Mouse (Mus musculus): ENCODE measurements at regions not wholly inside any gene's neighbourhood (a gene's known extent, or its start where the extent isn't known, plus 50 kb on each side); places are given as distances from the start of the nearest gene placed in this dataset.

DNA sequence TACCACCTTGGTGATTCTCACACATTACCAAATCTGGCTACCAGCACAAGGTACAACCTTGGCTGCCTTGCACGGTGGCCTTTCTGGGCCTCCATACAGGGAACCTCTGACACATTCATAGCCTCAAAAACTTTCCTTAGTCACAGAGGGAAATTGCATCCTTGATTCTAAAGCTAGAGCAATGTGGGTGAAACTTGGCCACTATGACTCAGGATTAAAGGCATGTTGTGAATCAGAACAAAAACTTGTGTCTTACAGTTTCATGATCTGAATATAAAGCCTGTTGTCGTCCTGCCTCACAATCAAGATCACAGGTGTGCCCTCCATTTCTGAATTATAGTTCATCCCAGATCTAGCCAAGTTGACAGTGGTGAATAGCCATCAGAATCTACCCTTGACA, 80.8 kb upstream of the Fshr start:
- 82% methylated on average over 2 of the region's 2 CpGs for WGBS
- H3K4me3 ChIP-seq: no peak overlapping the region
- no peaks in the 10 kb centered on the region for H3K9me3 ChIP-seq
- H3K4me2 ChIP-seq: no peak overlapping the region
- no peaks in the 10 kb centered on the region for H3K4me1 ChIP-seq
- H3K9ac ChIP-seq: no peak overlapping the region
- no peak overlapping the region for H3K27ac ChIP-seq
- ATAC-seq (ENCODE audit: insufficient number of reproducible peaks, low FRiP score, low TSS enrichment, low read depth): no peak
- H3K36me3 ChIP-seq: no peaks in the 10 kb centered on the region
- no peaks in the 10 kb centered on the region for H3K27me3 ChIP-seq

DNA sequence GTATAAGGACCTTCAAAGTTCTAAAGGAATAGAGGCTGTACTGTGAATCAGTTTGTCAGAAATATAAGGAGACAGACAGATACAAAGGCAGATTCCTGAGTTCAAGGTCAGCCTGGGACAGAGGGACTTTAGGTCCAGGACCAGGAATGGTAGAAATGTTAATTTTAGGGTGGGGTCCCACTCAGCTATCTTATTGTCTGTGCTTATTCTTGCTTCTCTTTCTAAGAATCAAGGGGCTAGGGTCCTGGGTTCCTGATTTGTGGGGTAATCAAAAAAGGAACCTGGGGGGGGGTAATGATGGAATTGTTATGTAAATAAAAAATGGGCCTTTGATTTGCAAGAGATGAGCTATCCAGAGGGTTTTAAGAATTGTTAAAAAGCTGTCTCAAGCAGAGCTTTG, 71.7 kb upstream of the Fshr start:
- Histone ChIP-seq H3K9ac (no peak overlapping the region), H3K36me3 (no peaks in the 10 kb centered on the region), H3K27me3 (no peaks in the 10 kb centered on the region), H3K4me1 (no peaks in the 10 kb centered on the region), H3K4me2 (no peak overlapping the region), H3K9me3 (no peaks in the 10 kb centered on the region), H3K27ac (no peak overlapping the region), H3K4me3 (no peak overlapping the region)
- no peak for ATAC-seq (ENCODE audit: insufficient number of reproducible peaks, low FRiP score, low TSS enrichment, low read depth)

DNA sequence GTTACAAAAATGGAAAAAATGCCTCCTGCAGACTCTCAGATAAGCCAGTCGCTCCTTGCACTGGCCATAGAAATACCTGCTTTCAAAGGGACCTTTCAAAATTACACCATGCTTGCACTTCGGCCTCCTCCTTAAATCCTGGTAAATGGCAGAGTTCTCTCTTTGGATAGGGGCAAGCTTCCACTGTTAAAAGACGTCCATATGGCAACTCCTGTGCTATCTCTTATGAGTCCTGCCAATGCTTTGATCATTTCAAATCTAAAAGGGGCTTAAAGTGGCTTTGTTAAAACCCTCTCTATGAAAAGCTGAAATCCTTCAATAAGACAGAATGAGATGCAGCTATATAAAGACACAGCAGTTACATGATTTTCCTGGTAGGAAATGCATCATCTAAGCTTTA, 55.2 kb upstream of the Fshr start:
- Histone ChIP-seq H3K4me2 (no peak overlapping the region), H3K4me1 (no peaks in the 10 kb centered on the region), H3K27me3 (no peaks in the 10 kb centered on the region), H3K27ac (no peak overlapping the region), H3K36me3 (no peaks in the 10 kb centered on the region), H3K9me3 (no peaks in the 10 kb centered on the region), H3K4me3 (no peak overlapping the region), H3K9ac (no peak overlapping the region)
- WGBS: 73% methylated on average over 3 of the region's 3 CpGs
- no peak for ATAC-seq (ENCODE audit: insufficient number of reproducible peaks, low FRiP score, low TSS enrichment, low read depth)

DNA sequence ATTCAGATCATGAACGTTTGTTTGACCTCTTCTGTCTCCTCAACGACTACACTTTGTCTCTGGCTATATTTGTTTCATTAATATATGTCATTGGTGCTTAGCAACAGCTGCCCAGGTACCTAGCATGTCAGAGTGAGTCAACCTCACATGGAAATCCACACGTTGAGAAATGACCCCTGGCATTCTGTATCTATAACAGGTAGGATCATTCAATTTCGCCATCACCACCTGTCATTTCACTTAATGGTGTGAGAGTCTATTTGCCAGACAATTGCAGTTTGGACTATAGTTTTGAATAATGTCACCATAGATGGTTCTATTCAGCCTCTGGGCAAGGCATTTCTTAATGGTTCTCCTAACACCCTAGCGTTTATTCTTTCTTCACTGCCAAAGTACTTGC, 50.3 kb upstream of the Fshr start:
- no peak overlapping the region for H3K4me3 ChIP-seq
- ATAC-seq (ENCODE audit: insufficient number of reproducible peaks, low FRiP score, low TSS enrichment, low read depth): no peak
- H3K4me2 ChIP-seq: no peak overlapping the region
- H3K4me1 ChIP-seq: no peaks in the 10 kb centered on the region
- no peaks in the 10 kb centered on the region for H3K36me3 ChIP-seq
- 74% methylated on average over 5 of the region's 5 CpGs for WGBS
- no peak overlapping the region for H3K9ac ChIP-seq
- H3K27me3 ChIP-seq: no peaks in the 10 kb centered on the region
- H3K9me3 ChIP-seq: no peaks in the 10 kb centered on the region
- H3K27ac ChIP-seq: no peak overlapping the region
